Mouse (Mus musculus): ENCODE results near the gene Stam2. TPM values are rescaled to one million over a fixed set of nuclear protein-coding genes. Genes with fewer than 3 reads are reported as not detected.

The Stam2 gene
- polyA plus RNA-seq, 1 experiment from 2014 or later = 25.9 TPM

DNA sequence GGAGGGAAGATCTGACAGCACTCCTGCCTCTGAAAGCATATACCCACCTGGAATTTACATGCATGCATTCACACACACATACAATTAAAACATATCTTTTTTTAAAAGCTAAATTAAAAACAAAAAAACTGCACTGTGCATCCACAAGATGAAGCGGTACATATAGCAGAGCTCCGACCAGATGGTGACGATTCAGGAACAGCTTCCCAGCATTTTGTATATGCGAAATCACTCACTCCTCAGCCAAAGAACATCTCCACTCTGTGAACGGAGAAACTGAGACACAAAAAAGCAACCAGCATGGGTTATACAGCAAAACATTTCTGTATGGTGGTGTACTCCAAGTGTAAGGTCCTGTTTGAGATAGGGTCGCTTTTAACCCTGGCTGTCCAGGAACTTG is 11.2 kb downstream of the Stam2 start:
- no peak for DNase-seq (ENCODE audit: low spot score)

DNA sequence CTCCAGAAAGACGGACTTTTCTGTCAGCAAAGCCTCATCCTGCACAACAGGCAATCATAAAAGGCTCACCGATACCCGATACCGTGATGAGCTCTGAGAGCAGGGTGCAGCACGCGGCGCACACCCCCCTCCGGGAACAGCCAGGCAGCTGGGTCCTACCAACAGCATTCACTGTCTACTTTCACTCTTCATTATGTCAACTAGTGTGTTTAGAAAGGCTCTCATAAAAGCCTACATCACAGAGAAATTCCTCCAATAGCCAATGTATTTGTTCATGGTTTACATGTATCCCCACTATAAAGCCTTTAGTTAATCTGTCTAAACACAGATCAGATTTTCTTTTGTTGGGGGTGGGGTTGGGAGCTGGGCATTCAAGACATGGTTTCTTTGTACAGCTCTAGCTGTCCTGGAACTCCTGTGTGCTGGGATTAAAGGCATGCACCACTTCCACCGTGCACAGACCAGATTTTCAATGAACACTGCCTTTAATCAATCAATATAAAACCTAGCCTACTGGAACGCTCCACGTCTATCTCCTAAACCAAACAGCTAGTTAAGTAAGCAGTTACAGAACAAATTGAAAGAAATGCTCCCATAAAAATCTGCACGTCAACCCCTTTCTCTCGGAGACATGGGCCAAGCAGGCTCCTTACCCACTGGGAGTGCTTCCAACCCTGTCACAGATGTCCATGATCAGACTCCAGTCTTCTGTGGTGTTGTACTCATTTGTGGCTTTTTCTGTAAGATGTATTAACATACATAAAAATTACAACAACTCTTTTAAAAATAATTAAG is 21.7 kb downstream of the Stam2 start:
- no peak for DNase-seq (ENCODE audit: low spot score)

DNA sequence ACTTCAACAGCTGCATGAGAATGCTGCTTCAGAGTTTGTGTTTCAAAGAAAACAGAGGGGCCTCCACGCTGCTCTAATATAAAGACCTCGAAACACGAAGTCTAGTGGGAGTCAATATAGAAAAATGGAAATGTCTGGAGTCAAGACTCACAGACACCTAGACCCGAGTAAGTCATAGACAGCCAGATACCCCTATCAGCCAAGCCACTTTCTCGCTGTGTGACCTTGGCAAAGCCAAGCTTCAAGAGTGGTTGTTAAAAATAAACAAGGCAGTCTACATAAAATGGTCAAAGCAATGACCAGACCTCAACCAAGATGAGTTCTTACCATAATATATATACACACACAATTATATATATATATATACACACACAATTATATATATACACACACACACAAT is 25.0 kb downstream of the Stam2 start:
- no peak for DNase-seq (ENCODE audit: low spot score)

- DNase-seq (ENCODE audit: low spot score) = no peak
These were observed 26.5 kb downstream of the Stam2 start for GRCm38 (mm10) chr2:52715538-52715937.

- no peak for DNase-seq (ENCODE audit: low spot score)
These were observed 28.0 kb downstream of the Stam2 start for GRCm38 (mm10) chr2:52714111-52714510.

- DNase-seq (ENCODE audit: low spot score) = no peak
These were observed 31.3 kb downstream of the Stam2 start for GRCm38 (mm10) chr2:52710804-52711203.

GRCm38 (mm10) chr2:52709417-52709816 is 32.7 kb downstream of the Stam2 start:
- DNase-seq (ENCODE audit: low spot score) = no peak

DNA sequence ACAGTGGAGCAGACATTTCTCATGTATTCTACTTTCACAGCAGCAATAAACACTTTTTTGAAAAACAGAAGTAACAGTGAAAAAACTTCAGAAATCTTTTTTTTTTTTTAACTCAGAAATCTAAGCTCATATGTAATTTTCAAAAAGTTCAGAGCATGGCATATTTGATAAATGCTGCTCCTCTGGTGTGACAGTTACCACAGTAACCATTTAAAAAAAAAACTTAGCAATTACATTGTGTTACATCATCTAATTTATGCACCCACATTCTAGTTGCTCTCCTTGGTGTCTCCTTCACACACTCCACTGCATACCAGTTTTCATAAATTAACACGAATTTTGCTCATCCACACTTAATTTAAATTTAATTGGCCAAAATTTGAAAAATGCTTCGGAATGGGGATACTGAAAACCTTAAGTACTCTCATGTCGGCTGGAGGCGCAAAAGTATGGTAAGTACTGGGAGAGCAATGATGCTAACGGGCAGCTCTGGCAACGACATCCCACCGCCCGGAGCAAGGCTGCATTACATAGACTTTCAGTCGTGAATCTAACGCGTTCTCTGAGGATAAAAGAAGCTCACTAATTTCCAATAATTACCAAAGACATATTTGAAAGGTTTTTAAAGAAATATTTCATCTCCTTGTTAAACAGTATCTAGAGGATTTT is 40.6 kb downstream of the Stam2 start:
- DNase-seq (ENCODE audit: low spot score) = no peak

GRCm38 (mm10) chr2:52700352-52700751 is 41.7 kb downstream of the Stam2 start:
- DNase-seq (ENCODE audit: low spot score) = no peak

DNA sequence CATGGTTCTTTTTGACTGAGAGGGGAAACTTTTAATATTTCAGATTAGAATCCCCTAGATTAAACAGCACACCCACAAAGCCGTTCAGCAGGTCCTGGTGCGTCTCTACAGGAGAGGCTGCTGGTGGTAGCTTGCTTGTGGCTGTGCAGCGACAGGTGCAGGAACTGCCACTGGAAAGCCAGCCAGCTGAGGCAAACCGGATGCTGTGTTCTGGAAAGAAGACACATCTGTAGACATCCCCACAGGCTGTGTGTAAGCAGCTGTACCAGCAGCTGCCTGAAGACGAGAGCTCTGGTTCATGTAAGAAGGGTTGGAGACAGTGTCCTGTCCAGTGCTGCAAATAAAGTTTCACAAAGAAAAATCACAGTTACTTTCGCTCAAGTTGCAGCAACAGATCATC is 47.5 kb downstream of the Stam2 start:
- peak; percentile 58 for DNase-seq (ENCODE audit: low spot score)

- DNase-seq (ENCODE audit: low spot score) = no peak
These were observed 50.3 kb downstream of the Stam2 start for GRCm38 (mm10) chr2:52691745-52692144.

GRCm38 (mm10) chr2:52686601-52687000 is 55.5 kb downstream of the Stam2 start:
- DNase-seq (ENCODE audit: low spot score) = no peak

DNA sequence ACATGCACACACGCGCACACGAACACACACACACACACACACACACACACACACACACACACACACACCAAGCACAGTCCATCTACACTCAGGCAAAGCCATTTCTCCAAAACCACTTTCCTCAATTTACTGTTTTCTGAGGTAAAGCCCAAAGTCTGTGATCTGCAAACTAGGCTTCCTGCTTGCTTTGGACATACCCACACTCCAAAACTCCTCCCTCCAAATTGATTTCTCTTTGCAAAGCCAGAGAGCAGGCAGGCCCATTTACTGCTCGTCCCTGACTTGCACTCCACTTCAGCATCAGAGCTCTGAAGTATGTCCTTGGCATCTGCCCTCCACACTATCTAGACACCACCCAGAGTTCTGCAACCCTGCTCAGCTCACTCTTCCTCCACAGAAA is 64.5 kb downstream of the Stam2 start:
- DNase-seq (ENCODE audit: low spot score) = no peak

- no peak for DNase-seq (ENCODE audit: low spot score)
These were observed 65.2 kb downstream of the Stam2 start for GRCm38 (mm10) chr2:52676913-52677303.

DNA sequence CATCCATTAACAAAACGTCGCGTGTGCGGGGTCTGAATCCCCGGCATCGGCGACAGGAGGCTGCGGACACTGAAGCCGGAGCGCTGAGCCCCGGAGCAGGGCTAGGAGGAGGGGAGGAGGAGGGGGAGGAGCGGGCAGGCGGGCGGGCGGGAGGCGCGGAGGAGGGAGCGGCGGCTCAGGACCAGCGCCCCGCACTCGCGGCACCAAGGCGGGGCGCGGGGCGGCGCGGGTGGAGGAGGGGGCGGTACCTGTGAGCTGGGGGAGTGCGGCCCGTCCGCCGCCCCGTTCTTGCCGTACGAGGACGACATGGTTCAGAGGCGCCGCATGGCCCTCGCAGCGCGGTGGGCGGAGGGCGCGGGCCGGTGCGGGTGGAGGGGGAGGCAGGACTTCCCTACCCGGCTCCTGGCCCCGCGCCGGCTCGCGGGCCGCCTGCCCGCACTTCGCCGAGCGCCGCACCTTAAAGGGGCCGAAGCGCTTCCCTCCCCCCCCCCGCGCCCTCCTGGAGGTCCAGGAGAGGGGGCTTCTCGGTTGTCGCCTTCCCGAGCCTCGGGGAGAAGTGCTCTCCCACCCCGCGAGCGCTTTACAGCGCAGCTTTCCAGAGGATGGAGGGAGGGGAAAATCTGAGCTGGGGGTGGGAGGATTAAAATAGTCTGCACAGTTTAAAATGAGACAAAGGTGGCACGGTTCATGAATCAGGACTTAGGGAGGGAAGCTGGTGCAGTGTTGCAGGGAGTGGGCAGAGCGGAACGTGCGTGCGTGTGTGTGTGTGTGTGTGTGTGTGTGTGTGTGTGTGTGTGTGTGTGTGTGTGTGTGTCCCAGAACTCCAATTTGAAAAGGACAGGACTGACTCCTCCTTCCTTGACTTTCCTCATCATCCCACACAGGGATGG is 65.8 kb downstream of the Stam2 start, which contains the start of gene Cacnb4:
Gene Cacnb4, minus strand, starts transcription at position 809 of the 890 bp plus-strand sequence.
- no peak for DNase-seq (ENCODE audit: low spot score)

DNA sequence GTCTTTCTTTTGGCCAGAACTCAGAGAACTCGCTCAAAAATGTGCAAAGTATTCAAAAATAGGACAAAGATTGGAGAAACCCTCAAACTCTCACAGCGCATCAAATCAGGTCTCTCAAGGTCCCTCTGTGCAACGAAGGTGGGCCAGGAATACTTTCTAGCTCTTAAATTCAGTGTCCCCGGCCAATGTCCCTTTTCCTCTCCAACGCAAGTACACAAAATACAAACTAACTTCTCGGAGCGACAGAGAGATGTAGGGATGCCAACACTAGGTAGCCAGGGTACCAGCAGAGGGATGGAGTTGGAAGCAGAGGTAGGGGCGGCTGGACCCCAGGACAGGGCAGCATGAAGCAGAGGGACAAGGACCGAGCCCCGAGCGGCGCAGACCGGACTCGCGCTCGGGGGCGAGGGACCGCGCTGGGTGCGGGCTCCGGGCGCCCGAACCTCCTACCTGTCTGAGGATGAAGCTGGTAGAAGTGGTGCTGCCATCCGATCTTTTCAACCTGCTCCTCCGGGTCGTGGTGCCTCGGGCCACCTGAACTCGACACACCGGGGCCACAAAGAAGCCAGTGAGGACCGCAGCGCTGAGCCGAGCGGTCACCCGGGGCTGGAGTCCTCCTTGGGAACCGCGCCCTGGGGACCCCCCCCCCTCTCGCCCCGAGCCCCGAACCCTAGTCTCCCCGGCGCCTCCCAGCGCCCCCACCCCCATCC is 66.6 kb downstream of the Stam2 start:
- DNase-seq (ENCODE audit: low spot score) = no peak

- no peak for DNase-seq (ENCODE audit: low spot score)
These were observed 67.2 kb downstream of the Stam2 start for GRCm38 (mm10) chr2:52674886-52675277.

DNA sequence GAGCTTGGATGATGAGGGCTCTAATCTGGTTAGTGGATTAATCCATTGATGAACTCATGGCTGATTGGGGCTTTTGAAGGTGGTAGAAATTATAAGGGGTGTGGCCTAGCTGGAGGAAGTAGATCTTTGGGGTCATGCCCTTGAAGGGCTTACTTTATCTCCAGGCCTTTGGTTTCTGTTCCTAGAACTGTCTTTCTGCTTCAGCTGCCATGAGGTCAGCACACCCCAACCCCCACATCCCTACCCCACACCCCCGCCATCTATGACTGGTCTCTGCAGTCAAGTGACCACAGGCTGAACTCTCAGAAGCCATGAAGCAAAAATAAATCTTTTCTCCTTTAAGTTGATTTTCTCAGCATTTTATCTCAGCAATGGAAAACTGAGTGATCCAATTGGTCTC is 68.9 kb downstream of the Stam2 start:
- no peak for DNase-seq (ENCODE audit: low spot score)

DNA sequence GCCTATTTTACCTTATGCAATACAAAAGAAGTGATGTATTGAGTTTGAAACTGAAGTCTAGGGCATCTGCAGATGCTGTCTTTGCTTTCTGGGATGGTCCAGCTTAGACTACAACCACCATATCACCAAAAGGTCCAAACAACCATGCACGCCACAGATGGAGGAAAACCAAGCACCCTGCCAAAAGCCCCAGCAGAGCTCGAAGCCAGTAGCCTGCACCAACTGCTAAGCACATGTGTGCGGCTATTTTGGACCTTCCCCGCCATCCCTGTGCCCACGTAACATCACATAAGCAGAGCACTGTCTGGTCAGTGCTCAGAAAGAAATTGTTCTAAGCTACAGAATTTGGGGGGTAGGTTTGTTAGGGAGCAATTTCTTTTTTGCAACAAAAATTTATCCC is 71.3 kb downstream of the Stam2 start:
- DNase-seq (ENCODE audit: low spot score) = no peak

DNA sequence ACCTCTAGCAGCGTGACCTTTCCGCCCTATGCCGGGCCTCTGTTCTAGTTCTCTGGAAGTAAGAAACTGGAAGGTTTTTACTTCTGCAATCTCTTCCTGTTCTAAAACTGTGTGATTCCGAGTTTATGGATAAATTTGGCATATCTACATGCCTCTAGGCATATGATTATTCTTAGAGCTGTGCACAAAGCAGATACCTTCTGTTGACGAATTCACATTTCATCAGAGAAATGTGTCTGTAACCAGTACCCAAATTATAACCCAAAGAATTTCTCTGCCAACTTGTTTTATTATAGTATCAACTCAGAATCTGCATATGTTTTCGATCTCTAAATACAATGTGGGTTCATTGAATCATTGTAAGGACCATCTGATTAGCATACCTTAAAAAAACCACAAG is 73.6 kb downstream of the Stam2 start:
- DNase-seq (ENCODE audit: low spot score) = no peak

- no peak for DNase-seq (ENCODE audit: low spot score)
These were observed 85.4 kb downstream of the Stam2 start for GRCm38 (mm10) chr2:52656722-52657121.
